In the genomic region with DNA sequence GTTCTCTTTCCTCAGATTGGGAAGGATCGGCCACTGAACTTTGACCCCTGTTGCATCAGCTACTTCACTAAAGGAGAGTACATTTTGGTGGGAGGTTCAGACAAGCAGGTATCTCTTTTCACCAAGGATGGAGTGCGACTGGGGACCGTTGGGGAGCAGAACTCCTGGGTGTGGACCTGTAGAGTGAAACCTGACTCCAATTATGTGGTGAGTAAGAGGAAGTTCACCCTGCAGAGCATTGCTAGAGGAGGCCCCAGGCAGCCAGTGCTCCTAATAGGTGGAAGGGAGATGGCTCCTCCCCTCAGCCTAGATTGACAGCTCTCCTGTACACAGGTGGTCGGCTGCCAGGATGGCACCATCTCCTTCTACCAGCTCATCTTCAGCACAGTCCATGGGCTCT, we compare ENCODE assay signal across 15 mouse cellular contexts. TPM values are rescaled to one million over a fixed set of nuclear protein-coding genes. Genes with fewer than 3 reads are reported as not detected.
A peak's percentile ranks its signal among the peaks of the same experiment; 100 is the strongest.
DNase-seq lines count a peak whose midpoint lies in the region; ATAC-seq and TF ChIP-seq lines count a peak whose summit lies in the region.
"Had no signal": no experiment of that assay in that cellular context is flagged by ENCODE, and none has a peak within 500 bp of the region (broad histone marks: within the 10 kb centered on the region; RNA-seq: fewer than 3 reads in every experiment).

No protein-coding gene starts in this region.

- no peak for TF ChIP-seq CTCF in gastrocnemius, adult 2 months (IDR thresholded peaks at IDR 0.05)
- TF ChIP-seq CTCF in CH12.LX (conservative IDR thresholded peaks at IDR 0.05 in 1 of 2, IDR thresholded peaks at IDR 0.05 in 1 of 2; ENCODE audit: low read depth in 2 of 2, low read length in 2 of 2) = no peak
- no peak for TF ChIP-seq CTCF in midbrain, postnatal 0 days (IDR thresholded peaks at IDR 0.05)

- no peak overlapping the region for H3K4me3 ChIP-seq in gastrocnemius, adult 2 months
- peak overlapping the region; percentile 42 to 50 (median 44) for H3K4me3 ChIP-seq in CH12.LX (replicated peaks in 1 of 3; ENCODE audit: low read depth in 2 of 3, low read length in 2 of 3, poor library complexity in 1 of 3)
- no peak overlapping the region for H3K4me3 ChIP-seq in midbrain, postnatal 0 days (ENCODE audit: low read depth, low read length)
- H3K4me3 ChIP-seq: midbrain, embryonic 13.5 days had no signal

- intact Hi-C loops in gastrocnemius, adult 2 months (cut with DNase I) = no loop called here

- peak overlapping the region; percentile 66; the same call in 1 of the 2 replicates for H3K27ac ChIP-seq in gastrocnemius, adult 2 months
- peak overlapping the region; percentile 58 for H3K27ac ChIP-seq in CH12.LX (ENCODE audit: insufficient read depth, low read depth)
- no peak overlapping the region for H3K27ac ChIP-seq in midbrain, postnatal 0 days (ENCODE audit: low read depth, low read length)
- H3K27ac ChIP-seq: hindbrain, postnatal 0 days; midbrain, embryonic 13.5 days had no signal

- in situ Hi-C loops in CH12.LX (cut with MboI; ENCODE audit: low pct_ligation_motif_present, low pct_unique_long_range_greater_than_20kb, low sequenced_read_pairs) = no loop called here

- peak; percentile 84 for TF ChIP-seq POLR2A in CH12.LX (IDR thresholded peaks at IDR 0.05; ENCODE audit: low read depth, low read length)

- TF ChIP-seq RAD21 in CH12.LX (IDR thresholded peaks at IDR 0.05; ENCODE audit: low read depth, low read length) = no peak; the same call in 1 of the 2 replicates

- no peaks in the 10 kb centered on the region for H3K27me3 ChIP-seq in CH12.LX (replicated peaks)
- no peaks in the 10 kb centered on the region for H3K27me3 ChIP-seq in midbrain, postnatal 0 days (ENCODE audit: insufficient read depth, low read length)
- H3K27me3 ChIP-seq: midbrain, embryonic 13.5 days had no signal

- no peak for DNase-seq in gastrocnemius, adult 2 months
- no peak for DNase-seq in gastrocnemius, postnatal 10 days
- DNase-seq in CH12.LX (ENCODE audit: extremely low read depth) = peak; percentile 89
- no peak for DNase-seq in midbrain, postnatal 0 days (ENCODE audit: low spot score)
- DNase-seq in cerebellum, postnatal 14 days = no peak
- no peak for DNase-seq in cerebellum, adult 11 months
- DNase-seq: adrenal gland, postnatal 36 days; cerebellum, adult 8-10 months; lung, adult 18-20 months had no signal

- peak; percentile 80 for ATAC-seq in granulocyte monocyte progenitor cell, adult 5-6 weeks (replicated peaks; ENCODE audit: poor library complexity, severe bottlenecking)
- ATAC-seq in monocyte, adult 5-6 weeks (replicated peaks; ENCODE audit: insufficient number of reproducible peaks, low FRiP score, low TSS enrichment, poor library complexity, severe bottlenecking) = peak; percentile 82
- no peak for ATAC-seq in midbrain, postnatal 0 days (ENCODE audit: low FRiP score)
- ATAC-seq: hindbrain, postnatal 0 days; midbrain, embryonic 13.5 days had no signal

- peak overlapping the region; percentile 38 for H3K9ac ChIP-seq in CH12.LX (ENCODE audit: insufficient read depth, low read depth)
- H3K9ac ChIP-seq in midbrain, postnatal 0 days (replicated peaks; ENCODE audit: low read length, poor library complexity, severe bottlenecking) = no peak overlapping the region
- H3K9ac ChIP-seq: midbrain, embryonic 13.5 days had no signal

- peak overlapping the region; percentile 41; the same call in 1 of the 2 replicates for H3K4me2 ChIP-seq in CH12.LX (ENCODE audit: insufficient read depth, low read depth, poor library complexity, severe bottlenecking)
- no peak overlapping the region for H3K4me2 ChIP-seq in midbrain, postnatal 0 days (ENCODE audit: low read depth, low read length, poor library complexity, severe bottlenecking)
- H3K4me2 ChIP-seq: midbrain, embryonic 13.5 days had no signal

- H3K9me3 ChIP-seq in CH12.LX (replicated peaks; ENCODE audit: low read length) = peaks cover 3% of the 10 kb centered on the region
- H3K9me3 ChIP-seq in midbrain, postnatal 0 days (ENCODE audit: low read length) = no peaks in the 10 kb centered on the region

- 80% methylated on average over 4 of the region's 4 CpGs for WGBS in midbrain, postnatal 0 days

- H3K36me3 ChIP-seq in CH12.LX (replicated peaks in 1 of 2; ENCODE audit: control insufficient read depth in 1 of 2, insufficient read depth in 1 of 2, low read length in 1 of 2) = peaks cover 18 to 50% of the 10 kb centered on the region in 2 experiments
- peaks cover 25% of the 10 kb centered on the region for H3K36me3 ChIP-seq in midbrain, postnatal 0 days (ENCODE audit: insufficient read depth, low read length)

- no peaks in the 10 kb centered on the region for H3K79me2 ChIP-seq in CH12.LX (replicated peaks; ENCODE audit: control insufficient read depth, extremely low read depth, insufficient read depth, poor library complexity, severe bottlenecking)

- dilution Hi-C loops in CH12.LX (cut with MboI; ENCODE audit: extremely low pct_ligation_motif_present, extremely low pct_unique_long_range_greater_than_20kb, low sequenced_read_pairs) = no loop called here

- peaks cover 11 to 21% of the 10 kb centered on the region in 2 experiments for H3K4me1 ChIP-seq in CH12.LX (ENCODE audit: control insufficient read depth in 1 of 2, insufficient read depth in 2 of 2)
- no peaks in the 10 kb centered on the region for H3K4me1 ChIP-seq in midbrain, postnatal 0 days (ENCODE audit: insufficient read depth, low read length)

- TF ChIP-seq EP300 in CH12.LX (IDR thresholded peaks at IDR 0.05; ENCODE audit: low read length) = no peak

TF ChIP-seq in CH12.LX, 34 proteins besides CTCF, POLR2A, EP300 and RAD21 (continues in another document):
- TF ChIP-seq MYC (IDR thresholded peaks at IDR 0.05; ENCODE audit: low read depth, low read length) (no peak), GABPA (IDR thresholded peaks at IDR 0.05; ENCODE audit: insufficient replicate concordance, low read depth, low read length) (no peak), NELFE (IDR thresholded peaks at IDR 0.05; ENCODE audit: low read depth, low read length) (peak; percentile 76), TCF12 (IDR thresholded peaks at IDR 0.05; ENCODE audit: low read depth, low read length) (peak; percentile 55; the same call in 1 of the 2 replicates), MAX (IDR thresholded peaks at IDR 0.05; ENCODE audit: low read length) (no peak)

RNA-seq across cellular contexts. Expression of a gene that starts 33.6 kb away (rescaled TPM):
- 1 to 10 TPM; 4.9 to 5.1 TPM for total RNA-seq in gastrocnemius, adult 2 months (2021)
- 10 to 100 TPM; 19.3 to 21.9 TPM for total RNA-seq in gastrocnemius, postnatal 10 days (2021)
- total RNA-seq in CH12.LX (2012; rRNA removed) (8.8 and 14.1 TPM in 2 replicates), CH12.LX (2014; rRNA removed) (5.9 and 7.9 TPM in 2 replicates)
- 6.9 and 8.6 TPM in 2 replicates for polyA plus RNA-seq in CH12.LX (2012; ENCODE audit: insufficient read length, low read depth)
- 4.0 and 7.1 TPM in 2 replicates for total RNA-seq in granulocyte monocyte progenitor cell, adult 5-6 weeks (2014; fragmentation: Nextera tagmentation)
- 4.6 and 5.7 TPM in 2 replicates for total RNA-seq in granulocyte monocyte progenitor cell, adult 5-6 weeks (2017)
- 1.1 to 1.2 TPM (median 1.1 TPM) in 3 replicates for total RNA-seq in monocyte, adult 5-6 weeks (2017)
- 31.7 and 42.7 TPM in 2 replicates for total RNA-seq in midbrain, postnatal 0 days (2014; rRNA removed)
- 22.6 and 24.3 TPM in 2 replicates for polyA plus RNA-seq in midbrain, postnatal 0 days (2015; fragmentation: Nextera tagmentation; extraction: Ambion mirVana)

RNA-seq across cellular contexts. Expression of a gene that starts 33.7 kb away (rescaled TPM):
- total RNA-seq in gastrocnemius, adult 2 months (2021) = under 1 TPM; 0.75 to 0.77 TPM
- 1 to 10 TPM; 2.3 to 3.7 TPM for total RNA-seq in gastrocnemius, postnatal 10 days (2021)
- total RNA-seq in CH12.LX (2012; rRNA removed) (6.8 and 7.3 TPM in 2 replicates), CH12.LX (2014; rRNA removed) (11.3 and 12.2 TPM in 2 replicates)
- 7.9 and 8.6 TPM in 2 replicates for polyA plus RNA-seq in CH12.LX (2012; ENCODE audit: insufficient read length, low read depth)
- 25.2 and 31.1 TPM in 2 replicates for total RNA-seq in granulocyte monocyte progenitor cell, adult 5-6 weeks (2014; fragmentation: Nextera tagmentation)
- total RNA-seq in granulocyte monocyte progenitor cell, adult 5-6 weeks (2017) = 16.5 and 22.9 TPM in 2 replicates
- 9.7 to 13.3 TPM (median 11.5 TPM) in 3 replicates for total RNA-seq in monocyte, adult 5-6 weeks (2017)
- 4.8 and 5.8 TPM in 2 replicates for total RNA-seq in midbrain, postnatal 0 days (2014; rRNA removed)
- polyA plus RNA-seq in midbrain, postnatal 0 days (2015; fragmentation: Nextera tagmentation; extraction: Ambion mirVana) = 4.1 and 5.2 TPM in 2 replicates

RNA-seq across cellular contexts. Expression of a gene that starts 44.7 kb away (rescaled TPM):
- under 1 TPM in 1 of 2 experiments, not detected in 1; 0.06 TPM for total RNA-seq in gastrocnemius, adult 2 months (2021)
- total RNA-seq in gastrocnemius, postnatal 10 days (2021) = under 1 TPM; 0.19 to 0.32 TPM
- total RNA-seq in CH12.LX (2012; rRNA removed) (0.04 and 0.17 TPM in 2 replicates), CH12.LX (2014; rRNA removed) (0.04 TPM in 1 of 2 replicates, not detected in the other)
- not detected in 2 replicates for polyA plus RNA-seq in CH12.LX (2012; ENCODE audit: insufficient read length, low read depth)
- total RNA-seq in granulocyte monocyte progenitor cell, adult 5-6 weeks (2014; fragmentation: Nextera tagmentation) = not detected in 2 replicates
- total RNA-seq in granulocyte monocyte progenitor cell, adult 5-6 weeks (2017) = not detected in 2 replicates
- total RNA-seq in monocyte, adult 5-6 weeks (2017) = not detected in 3 replicates
- 0.11 TPM in 1 of 2 replicates, not detected in the other for total RNA-seq in midbrain, postnatal 0 days (2014; rRNA removed)
- 0.12 and 0.39 TPM in 2 replicates for polyA plus RNA-seq in midbrain, postnatal 0 days (2015; fragmentation: Nextera tagmentation; extraction: Ambion mirVana)
- total RNA-seq: heart, adult 8-10 months had no signal

RNA-seq across cellular contexts. Expression of a gene that starts 48.7 kb away (rescaled TPM):
- total RNA-seq in gastrocnemius, adult 2 months (2021) = not detected
- total RNA-seq in gastrocnemius, postnatal 10 days (2021) = under 1 TPM; 0.12 to 0.14 TPM
- 0.04 and 0.13 TPM in 2 replicates for total RNA-seq in CH12.LX (2012; rRNA removed)
- total RNA-seq in CH12.LX (2014; rRNA removed) = 0.08 and 0.12 TPM in 2 replicates
- 0.54 and 0.60 TPM in 2 replicates for polyA plus RNA-seq in CH12.LX (2012; ENCODE audit: insufficient read length, low read depth)
- not detected in 2 replicates for total RNA-seq in granulocyte monocyte progenitor cell, adult 5-6 weeks (2014; fragmentation: Nextera tagmentation)
- total RNA-seq in granulocyte monocyte progenitor cell, adult 5-6 weeks (2017) = 0.21 and 0.26 TPM in 2 replicates
- not detected in 3 replicates for total RNA-seq in monocyte, adult 5-6 weeks (2017)
- total RNA-seq in midbrain, postnatal 0 days (2014; rRNA removed) = 3.2 and 3.8 TPM in 2 replicates
- polyA plus RNA-seq in midbrain, postnatal 0 days (2015; fragmentation: Nextera tagmentation; extraction: Ambion mirVana) = 1.5 and 2.1 TPM in 2 replicates

RNA-seq across cellular contexts. Expression of a gene that starts 57.8 kb away (rescaled TPM):
- total RNA-seq in gastrocnemius, adult 2 months (2021) = not detected
- total RNA-seq in gastrocnemius, postnatal 10 days (2021) = not detected
- total RNA-seq in CH12.LX (2012; rRNA removed) (0.89 and 1.3 TPM in 2 replicates), CH12.LX (2014; rRNA removed) (0.77 and 0.90 TPM in 2 replicates)
- 1.0 and 1.4 TPM in 2 replicates for polyA plus RNA-seq in CH12.LX (2012; ENCODE audit: insufficient read length, low read depth)
- total RNA-seq in granulocyte monocyte progenitor cell, adult 5-6 weeks (2014; fragmentation: Nextera tagmentation) = not detected in 2 replicates
- total RNA-seq in granulocyte monocyte progenitor cell, adult 5-6 weeks (2017) = not detected in 2 replicates
- not detected in 3 replicates for total RNA-seq in monocyte, adult 5-6 weeks (2017)
- not detected in 2 replicates for total RNA-seq in midbrain, postnatal 0 days (2014; rRNA removed)
- not detected in 2 replicates for polyA plus RNA-seq in midbrain, postnatal 0 days (2015; fragmentation: Nextera tagmentation; extraction: Ambion mirVana)
- total RNA-seq: adrenal gland, postnatal 36 days; heart, adult 8-10 months; layer of hippocampus, postnatal 14 days had no signal
- polyA plus RNA-seq: hindbrain, postnatal 0 days; midbrain, embryonic 13.5 days had no signal

Comparison
In these comparisons a context has a peak if more than half of its experiments do, and no peak if none do; other contexts are left out.
1. H3K4me3 ChIP-seq: peak in CH12.LX (3 of 3); none in gastrocnemius, adult 2 months (single experiment) and midbrain, postnatal 0 days (single experiment).